8 mouse cellular contexts compared by ENCODE assay signal in genomic region chr11:70074379-70075071, GRCm38 (mm10). TPM values are rescaled to one million over a fixed set of nuclear protein-coding genes. Genes with fewer than 3 reads are reported as not detected.
DNase-seq lines count a peak whose midpoint lies in the region; ATAC-seq and TF ChIP-seq lines count a peak whose summit lies in the region.

No protein-coding gene starts in this region.

- no peak overlapping the region for H3K9ac ChIP-seq in embryonic facial prominence, embryonic 12.5 days
- H3K9ac ChIP-seq in heart, embryonic 11.5 days (ENCODE audit: low read depth, low read length) = no peak overlapping the region
- peak overlapping the region; percentile 44; the same call in 1 of the 2 replicates for H3K9ac ChIP-seq in liver, embryonic 14.5 days (replicated peaks)

- H3K27me3 ChIP-seq in embryonic facial prominence, embryonic 12.5 days = no peaks in the 10 kb centered on the region
- no peaks in the 10 kb centered on the region; the same call in 1 of the 2 replicates for H3K27me3 ChIP-seq in heart, embryonic 11.5 days (ENCODE audit: control insufficient read depth, insufficient read depth, low read length)
- H3K27me3 ChIP-seq in liver, embryonic 14.5 days (ENCODE audit: control insufficient read depth, insufficient read depth, low read length) = no peaks in the 10 kb centered on the region
- H3K27me3 ChIP-seq in splenic B cell, adult 2 months (ENCODE audit: control insufficient read depth, insufficient read depth, low read length, poor library complexity, severe bottlenecking) = no peaks in the 10 kb centered on the region

- peak overlapping the region; percentile 17; the same call in 1 of the 2 replicates for H3K4me2 ChIP-seq in embryonic facial prominence, embryonic 12.5 days (replicated peaks)
- peak overlapping the region; percentile 46 for H3K4me2 ChIP-seq in heart, embryonic 11.5 days
- peak overlapping the region; percentile 50 for H3K4me2 ChIP-seq in liver, embryonic 14.5 days (ENCODE audit: low read depth)

- TF ChIP-seq CTCF in liver, embryonic 14.5 days (IDR thresholded peaks at IDR 0.05; ENCODE audit: low read depth) = peak; percentile 92

- no peaks in the 10 kb centered on the region for H3K36me3 ChIP-seq in embryonic facial prominence, embryonic 12.5 days
- no peaks in the 10 kb centered on the region for H3K36me3 ChIP-seq in heart, embryonic 11.5 days (ENCODE audit: control insufficient read depth, insufficient read depth, low read length)
- no peaks in the 10 kb centered on the region for H3K36me3 ChIP-seq in liver, embryonic 14.5 days (replicated peaks; ENCODE audit: control insufficient read depth, insufficient read depth, low read depth)
- H3K36me3 ChIP-seq in splenic B cell, adult 2 months (ENCODE audit: control insufficient read depth, insufficient read depth, low read length, poor library complexity, severe bottlenecking) = no peaks in the 10 kb centered on the region

- TF ChIP-seq EP300 in liver, embryonic 14.5 days (IDR thresholded peaks at IDR 0.05; ENCODE audit: low read depth) = no peak

- no peaks in the 10 kb centered on the region for H3K9me3 ChIP-seq in embryonic facial prominence, embryonic 12.5 days
- H3K9me3 ChIP-seq in heart, embryonic 11.5 days (replicated peaks; ENCODE audit: control insufficient read depth, low read length) = no peaks in the 10 kb centered on the region
- H3K9me3 ChIP-seq in liver, embryonic 14.5 days (ENCODE audit: control insufficient read depth, low read length) = no peaks in the 10 kb centered on the region

- peak; percentile 58 to 64 for DNase-seq in B cell, adult 2 months
- peak; percentile 90 for DNase-seq in adrenal gland, postnatal 14 days
- peak; percentile 84 for DNase-seq in kidney, postnatal 14 days
- peak; percentile 52 to 56 (median 56) for DNase-seq in liver, embryonic 14.5 days (ENCODE audit: low read depth in 3 of 3, low spot score in 3 of 3)
- DNase-seq in natural killer cell, adult 2 months (ENCODE audit: low spot score in 2 of 2) = peak; percentile 17 to 46
- peak; percentile 69 for DNase-seq in splenic B cell, adult 2 months (ENCODE audit: low read depth, low spot score)

- no peak overlapping the region; the same call in 1 of the 2 replicates for H3K27ac ChIP-seq in embryonic facial prominence, embryonic 12.5 days
- peak overlapping the region; percentile 87; the same call in 1 of the 2 replicates for H3K27ac ChIP-seq in heart, embryonic 11.5 days (ENCODE audit: low read depth, low read length)
- H3K27ac ChIP-seq in liver, embryonic 14.5 days = peak overlapping the region; percentile 90

- no peak for ATAC-seq in embryonic facial prominence, embryonic 12.5 days (ENCODE audit: insufficient number of reproducible peaks, insufficient read depth, low FRiP score, low TSS enrichment)
- peak; percentile 44; the same call in 1 of the 2 replicates for ATAC-seq in heart, embryonic 11.5 days (replicated peaks; ENCODE audit: insufficient number of reproducible peaks, low FRiP score, low TSS enrichment)
- ATAC-seq in liver, embryonic 14.5 days (ENCODE audit: insufficient read depth) = peak; percentile 38; the same call in 1 of the 2 replicates

- WGBS in embryonic facial prominence, embryonic 12.5 days = 37% methylated on average over 17 of the region's 17 CpGs
- WGBS in heart, embryonic 11.5 days (ENCODE audit: insufficient replicate concordance) = 30% methylated on average over 17 of the region's 17 CpGs
- 31% methylated on average over 17 of the region's 17 CpGs for WGBS in liver, embryonic 14.5 days (ENCODE audit: insufficient replicate concordance)

- no peak overlapping the region for H3K4me3 ChIP-seq in embryonic facial prominence, embryonic 12.5 days
- H3K4me3 ChIP-seq in heart, embryonic 11.5 days (ENCODE audit: low read depth, low read length) = no peak overlapping the region
- H3K4me3 ChIP-seq in liver, embryonic 14.5 days (ENCODE audit: insufficient read depth in 1 of 2, low read depth in 2 of 2, low read length in 2 of 2) = no peak overlapping the region

- H3K4me1 ChIP-seq in embryonic facial prominence, embryonic 12.5 days = 0 out of 2 replicates have a peak, but pooled peaks cover 4% of the 10 kb centered on the region
- 0 out of 2 replicates have a peak, but pooled peaks cover 2% of the 10 kb centered on the region for H3K4me1 ChIP-seq in heart, embryonic 11.5 days (ENCODE audit: control insufficient read depth, insufficient read depth, low read length)
- H3K4me1 ChIP-seq in liver, embryonic 14.5 days (replicated peaks; ENCODE audit: control insufficient read depth in 2 of 2, insufficient read depth in 2 of 2, low read length in 1 of 2) = peaks cover 20 to 34% of the 10 kb centered on the region in 2 experiments

RNA-seq across cellular contexts. Expression of gene Asgr2, which starts 17.9 kb away (rescaled TPM):
- total RNA-seq in adrenal gland, postnatal 14 days (2021) = 1.9 and 30.0 TPM in 2 replicates
- not detected in 2 replicates for polyA plus RNA-seq in embryonic facial prominence, embryonic 12.5 days (2016; fragmentation: Nextera tagmentation; extraction: Ambion mirVana)
- 0.57 TPM in 1 of 2 replicates, not detected in the other for polyA plus RNA-seq in heart, embryonic 11.5 days (2014; fragmentation: Nextera tagmentation; extraction: Ambion mirVana)
- 10.0 and 11.5 TPM in 2 replicates for polyA plus RNA-seq in liver, embryonic 14.5 days (2012; rRNA removed)
- 9.0 and 10.6 TPM in 2 replicates for polyA plus RNA-seq in liver, embryonic 14.5 days (2014; fragmentation: Nextera tagmentation; extraction: Ambion mirVana)

RNA-seq across cellular contexts. Expression of gene Asgr1, which starts 20.6 kb away (rescaled TPM):
- 2.2 and 47.3 TPM in 2 replicates for total RNA-seq in adrenal gland, postnatal 14 days (2021)
- 0.51 and 0.83 TPM in 2 replicates for polyA plus RNA-seq in embryonic facial prominence, embryonic 12.5 days (2016; fragmentation: Nextera tagmentation; extraction: Ambion mirVana)
- 0.13 TPM in 1 of 2 replicates, not detected in the other for polyA plus RNA-seq in heart, embryonic 11.5 days (2014; fragmentation: Nextera tagmentation; extraction: Ambion mirVana)
- polyA plus RNA-seq in liver, embryonic 14.5 days (2012; rRNA removed) = 1.3 TPM in 2 replicates
- polyA plus RNA-seq in liver, embryonic 14.5 days (2014; fragmentation: Nextera tagmentation; extraction: Ambion mirVana) = 2.6 and 4.1 TPM in 2 replicates

RNA-seq across cellular contexts. Expression of gene Mgl2, which starts 55.6 kb away (rescaled TPM):
- 1.8 and 3.3 TPM in 2 replicates for total RNA-seq in adrenal gland, postnatal 14 days (2021)
- 0.41 TPM in 1 of 2 replicates, not detected in the other for polyA plus RNA-seq in embryonic facial prominence, embryonic 12.5 days (2016; fragmentation: Nextera tagmentation; extraction: Ambion mirVana)
- polyA plus RNA-seq in heart, embryonic 11.5 days (2014; fragmentation: Nextera tagmentation; extraction: Ambion mirVana) = 0.17 and 0.29 TPM in 2 replicates
- polyA plus RNA-seq in liver, embryonic 14.5 days (2012; rRNA removed) = 1.1 and 1.2 TPM in 2 replicates
- polyA plus RNA-seq in liver, embryonic 14.5 days (2014; fragmentation: Nextera tagmentation; extraction: Ambion mirVana) = 1.9 and 2.2 TPM in 2 replicates

RNA-seq across cellular contexts. Expression of gene Dlg4, which starts 57.8 kb away (rescaled TPM):
- total RNA-seq in adrenal gland, postnatal 14 days (2021) = 31.9 and 37.0 TPM in 2 replicates
- 12.6 and 14.9 TPM in 2 replicates for polyA plus RNA-seq in embryonic facial prominence, embryonic 12.5 days (2016; fragmentation: Nextera tagmentation; extraction: Ambion mirVana)
- 10.2 and 10.4 TPM in 2 replicates for polyA plus RNA-seq in heart, embryonic 11.5 days (2014; fragmentation: Nextera tagmentation; extraction: Ambion mirVana)
- polyA plus RNA-seq in liver, embryonic 14.5 days (2012; rRNA removed) = 1.5 and 1.9 TPM in 2 replicates
- polyA plus RNA-seq in liver, embryonic 14.5 days (2014; fragmentation: Nextera tagmentation; extraction: Ambion mirVana) = 0.33 and 0.54 TPM in 2 replicates

RNA-seq across cellular contexts. Expression of gene Acadvl, which starts 59.3 kb away (rescaled TPM):
- total RNA-seq in adrenal gland, postnatal 14 days (2021) = 1,177 and 1,207 TPM in 2 replicates
- polyA plus RNA-seq in embryonic facial prominence, embryonic 12.5 days (2016; fragmentation: Nextera tagmentation; extraction: Ambion mirVana) = 66.8 and 70.4 TPM in 2 replicates
- polyA plus RNA-seq in heart, embryonic 11.5 days (2014; fragmentation: Nextera tagmentation; extraction: Ambion mirVana) = 94.1 and 111 TPM in 2 replicates
- 27.8 and 40.6 TPM in 2 replicates for polyA plus RNA-seq in liver, embryonic 14.5 days (2012; rRNA removed)
- 84.1 and 98.1 TPM in 2 replicates for polyA plus RNA-seq in liver, embryonic 14.5 days (2014; fragmentation: Nextera tagmentation; extraction: Ambion mirVana)

Comparison
In these comparisons a context has a peak if more than half of its experiments do, and no peak if none do; other contexts are left out.
1. DNase-seq: peak in every context shown above with its lines; median percentile 90 in adrenal gland, postnatal 14 days; 84 in kidney, postnatal 14 days; 69 in splenic B cell, adult 2 months; 61 in B cell, adult 2 months; 56 in liver, embryonic 14.5 days; 32 in natural killer cell, adult 2 months.